Mouse (Mus musculus) stomach, postnatal 0 days (tissue): ENCODE data around the gene Slc44a1. TPM values are rescaled to one million over a fixed set of nuclear protein-coding genes. Genes with fewer than 3 reads are reported as not detected.

Experiments used
- ATAC-seq: fragments of 200-750 bp; cut with Nextera tagmentation; 2 replicates; pipeline ENCODE4 v1.8.0; 2017; ENCODE audit not compliant: low FRiP score, low TSS enrichment
- DNase-seq: peaks from one replicate; pipeline ENCODE4 v3.0.0-alpha.2; 2016; ENCODE audit warnings: low spot score
- H3K27ac ChIP-seq: fragments of 300-500 bp; sonication (generic); replicated peaks from 2 replicates; pipeline ENCODE4 v1.5.1; 2014; ENCODE audit warnings: mild to moderate bottlenecking, control low read depth
- H3K27me3 ChIP-seq: fragments of 300-500 bp; sonication (generic); 2 replicates; pipeline ENCODE4 v1.6.1; 2014; ENCODE audit warnings: low read length; ENCODE audit not compliant: control insufficient read depth, insufficient read depth
- H3K36me3 ChIP-seq: fragments of 300-500 bp; sonication (generic); 2 replicates; pipeline ENCODE4 v1.6.1; 2014; ENCODE audit warnings: low read length, mixed read lengths; ENCODE audit not compliant: control insufficient read depth, insufficient read depth
- H3K4me1 ChIP-seq: fragments of 300-500 bp; sonication (generic); replicated peaks from 2 replicates; pipeline ENCODE4 v1.6.1; 2014; ENCODE audit warnings: antibody characterized with exemption; ENCODE audit not compliant: control insufficient read depth, insufficient read depth
- H3K4me2 ChIP-seq: fragments of 300-500 bp; sonication (generic); replicated peaks from 2 replicates; pipeline ENCODE4 v1.6.1; 2014; ENCODE audit warnings: low read depth, mild to moderate bottlenecking, control low read depth, moderate library complexity
- H3K4me3 ChIP-seq: fragments of 300-500 bp; sonication (generic); 2 replicates; pipeline ENCODE4 v1.5.1; 2014; ENCODE audit warnings: low read depth, low read length, control low read depth
- H3K9ac ChIP-seq: fragments of 300-500 bp; sonication (generic); 2 replicates; pipeline ENCODE4 v1.6.1; 2014; ENCODE audit warnings: mild to moderate bottlenecking, low read length, control low read depth, mixed read lengths
- H3K9me3 ChIP-seq: fragments of 300-500 bp; sonication (generic); 2 replicates; pipeline ENCODE4 v1.6.1; 2016; ENCODE audit warnings: low read length; ENCODE audit not compliant: control insufficient read depth
- CTCF ChIP-seq: IDR thresholded peaks from 2 replicates; pipeline ENCODE4 v1.5.1; 2016; ENCODE audit warnings: antibody characterized with exemption, low read depth, mild to moderate bottlenecking, moderate library complexity
- EP300 ChIP-seq: optimal IDR thresholded peaks from 2 replicates; pipeline ENCODE3; 2016; ENCODE audit warnings: antibody characterized with exemption
- WGBS: fragments of 180-500 bp; shearing (Covaris S2); extraction: QIAGEN DNeasy Blood & Tissue Kit; methylation state at CpG from one replicate; pipeline ENCODE4 v1.1.7; 2014; 5-methylcytosine and 5-hydroxymethylcytosine counted together
- polyA plus RNA-seq: library from polyadenylated mRNA; unstranded; fragments of >200 nt; fragmentation: Nextera tagmentation; extraction: Ambion mirVana; gene quantifications from 2 replicates; pipeline ENCODE4 v1.2.1, GENCODE M21; 2015

The Slc44a1 gene
- polyA plus RNA-seq, 1 experiment from 2014 or later = 31.9 TPM

GRCm38 (mm10) chr4:53512131-53512916 lies 72.1 kb downstream of the Slc44a1 start:
- Histone ChIP-seq H3K4me3 (no peak overlapping the region), H3K9me3 (no peaks in the 10 kb centered on the region), H3K4me1 (no peaks in the 10 kb centered on the region), H3K9ac (no peak overlapping the region), H3K27me3 (no peaks in the 10 kb centered on the region), H3K27ac (no peak overlapping the region), H3K4me2 (no peak overlapping the region), H3K36me3 (no peaks in the 10 kb centered on the region)
- ATAC-seq (no peak), DNase-seq (no peak)
- TF ChIP-seq CTCF (no peak), EP300 (no peak)
- 46% methylated on average over 15 of the region's 15 CpGs for WGBS

- 51% methylated on average over 11 of the region's 11 CpGs for WGBS
- ATAC-seq = no peak
Measured at GRCm38 (mm10) chr4:53513276-53514081, 73.3 kb downstream of the Slc44a1 start.

GRCm38 (mm10) chr4:53516011-53516532 lies 75.9 kb downstream of the Slc44a1 start:
- ATAC-seq (peak; percentile 72), DNase-seq (no peak)
- no peaks in the 10 kb centered on the region for H3K27me3 ChIP-seq
- 73% methylated on average over 6 of the region's 6 CpGs for WGBS
- H3K27ac ChIP-seq = 0 out of 2 replicates have a peak overlapping the region, but pooled peaks have one; percentile 49
- no peak for TF ChIP-seq EP300
- no peak for TF ChIP-seq CTCF
- no peak overlapping the region for H3K4me3 ChIP-seq
- H3K9me3 ChIP-seq = no peaks in the 10 kb centered on the region
- H3K36me3 ChIP-seq = no peaks in the 10 kb centered on the region
- H3K9ac ChIP-seq = no peak overlapping the region
- H3K4me2 ChIP-seq = no peak overlapping the region
- H3K4me1 ChIP-seq = no peaks in the 10 kb centered on the region

More at GRCm38 (mm10) chr4:53513276-53514081, 73.3 kb downstream of the Slc44a1 start:
- no peak for DNase-seq
- Histone ChIP-seq H3K4me3 (no peak overlapping the region), H3K9ac (no peak overlapping the region), H3K27me3 (no peaks in the 10 kb centered on the region), H3K36me3 (no peaks in the 10 kb centered on the region), H3K27ac (0 out of 2 replicates have a peak overlapping the region, but pooled peaks have one; percentile 20), H3K4me1 (no peaks in the 10 kb centered on the region), H3K9me3 (no peaks in the 10 kb centered on the region), H3K4me2 (no peak overlapping the region)
- TF ChIP-seq CTCF (no peak), EP300 (no peak)

- no peak for DNase-seq
- ATAC-seq = no peak
- H3K4me2 ChIP-seq = no peak overlapping the region
- no peak for TF ChIP-seq EP300
- H3K9me3 ChIP-seq = no peaks in the 10 kb centered on the region
- no peaks in the 10 kb centered on the region for H3K27me3 ChIP-seq
- no peak overlapping the region for H3K4me3 ChIP-seq
- H3K9ac ChIP-seq = no peak overlapping the region
- no peaks in the 10 kb centered on the region for H3K4me1 ChIP-seq
- 98% methylated on average over 2 of the region's 2 CpGs for WGBS
- no peak overlapping the region for H3K27ac ChIP-seq
- H3K36me3 ChIP-seq = 0 out of 2 replicates have a peak, but pooled peaks cover 3% of the 10 kb centered on the region
Measured at GRCm38 (mm10) chr4:53519429-53519828, 79.2 kb downstream of the Slc44a1 start.

GRCm38 (mm10) chr4:53521028-53521427 lies 80.8 kb downstream of the Slc44a1 start:
- Histone ChIP-seq H3K4me1 (no peaks in the 10 kb centered on the region), H3K4me2 (no peak overlapping the region), H3K27ac (no peak overlapping the region), H3K4me3 (no peak overlapping the region), H3K27me3 (no peaks in the 10 kb centered on the region), H3K9me3 (no peaks in the 10 kb centered on the region), H3K36me3 (0 out of 2 replicates have a peak, but pooled peaks cover 3% of the 10 kb centered on the region), H3K9ac (no peak overlapping the region)
- no peak for DNase-seq
- TF ChIP-seq EP300 (no peak), CTCF (no peak)
- ATAC-seq = no peak
- WGBS = 77% methylated on average over 8 of the region's 8 CpGs
